Mouse (Mus musculus): Measurements from ENCODE around the gene Olfr1443. TPM values are rescaled to one million over a fixed set of nuclear protein-coding genes. Genes with fewer than 3 reads are reported as not detected.

Olfr1443 gene
- total RNA-seq, 2 experiments from 2014 or later: not detected

DNA sequence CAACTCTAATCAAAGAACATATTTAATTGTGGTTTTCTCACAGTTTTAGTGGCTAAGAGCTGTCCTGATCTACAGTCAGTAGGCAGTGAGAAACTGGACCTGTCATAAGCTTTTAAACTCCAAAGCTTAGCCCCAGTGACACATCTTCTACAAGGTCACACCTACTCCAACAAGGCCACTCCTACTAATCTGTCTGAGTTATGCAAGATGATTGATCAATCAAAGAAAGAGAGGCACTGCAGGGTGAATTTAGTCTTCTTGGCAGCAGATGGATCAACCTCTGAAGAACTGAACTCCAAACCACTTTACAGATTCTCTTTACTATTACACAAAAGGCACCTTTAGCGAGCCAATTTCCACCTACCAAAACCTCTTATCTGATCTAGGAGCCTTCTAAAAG, 47.9 kb downstream of the Olfr1443 start:
- no peak for ATAC-seq (replicated peaks; ENCODE audit: low FRiP score, poor library complexity, severe bottlenecking)

DNA sequence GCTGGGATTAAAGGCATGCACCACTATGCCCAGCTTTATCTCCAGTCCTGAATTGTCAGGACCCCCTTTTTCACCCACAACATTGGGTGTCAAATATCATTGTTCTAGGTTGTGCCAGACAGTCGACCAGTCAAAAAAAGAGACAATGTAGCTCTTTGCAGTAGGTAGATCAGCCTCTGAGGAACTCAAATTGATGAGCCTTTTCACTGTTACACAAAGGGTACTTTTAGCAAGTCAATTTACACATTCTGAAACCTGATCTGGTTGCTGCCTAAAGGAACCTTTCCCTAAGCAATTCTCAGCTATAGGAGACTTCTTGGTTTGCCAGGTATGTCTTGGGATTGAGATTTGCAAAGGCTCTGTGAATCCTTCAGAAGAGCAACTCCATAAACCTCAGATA, 53.1 kb downstream of the Olfr1443 start:
- no peak for ATAC-seq (replicated peaks; ENCODE audit: low FRiP score, poor library complexity, severe bottlenecking)

DNA sequence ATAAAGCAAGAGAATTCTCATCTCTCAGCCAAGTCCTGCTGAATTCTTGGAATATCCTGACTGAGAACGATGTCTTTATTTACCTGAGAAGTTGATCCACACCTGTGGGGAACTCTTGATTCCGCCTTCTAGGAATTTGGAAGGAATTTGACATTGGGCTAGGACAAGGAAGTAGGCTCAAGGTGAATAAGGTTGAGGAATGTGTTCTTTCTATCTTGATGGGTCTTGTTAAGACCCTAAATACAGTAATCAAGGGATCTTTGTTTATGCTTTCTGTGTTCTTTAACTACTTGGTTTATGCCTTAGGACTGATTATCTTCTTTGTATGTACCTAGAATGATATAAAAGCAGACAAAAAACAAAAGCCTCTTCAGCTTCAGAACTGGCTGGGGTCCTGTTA, 54.0 kb downstream of the Olfr1443 start:
- ATAC-seq (replicated peaks; ENCODE audit: low FRiP score, poor library complexity, severe bottlenecking): no peak

Other genes starting within 250 kb of the Olfr1443 start
- 61.6 and 71.0 TPM in 2 replicates for gene Mpeg1, start 217.3 kb upstream of the Olfr1443 start, total RNA-seq (2015; ENCODE audit: low replicate concordance)
- 23.0 and 36.1 TPM in 2 replicates for gene Mpeg1, start 217.3 kb upstream of the Olfr1443 start, total RNA-seq (2017; ENCODE audit: low replicate concordance)
- 5.8 and 7.1 TPM in 2 replicates for gene Dtx4, start 176.7 kb upstream of the Olfr1443 start, total RNA-seq (2015; ENCODE audit: low replicate concordance)
- gene Dtx4, start 176.7 kb upstream of the Olfr1443 start, total RNA-seq (2017; ENCODE audit: low replicate concordance): 1.2 and 2.6 TPM in 2 replicates
- gene Fam111a, start 132.4 kb upstream of the Olfr1443 start, total RNA-seq (2015; ENCODE audit: low replicate concordance): 154 and 179 TPM in 2 replicates
- gene Fam111a, start 132.4 kb upstream of the Olfr1443 start, total RNA-seq (2017; ENCODE audit: low replicate concordance): 182 and 186 TPM in 2 replicates
- gene Gm4952, start 78.1 kb upstream of the Olfr1443 start, total RNA-seq (2015; ENCODE audit: low replicate concordance): not detected in 2 replicates
- not detected in 2 replicates for gene Gm4952, start 78.1 kb upstream of the Olfr1443 start, total RNA-seq (2017; ENCODE audit: low replicate concordance)
- gene Glyat, start 44.8 kb upstream of the Olfr1443 start, total RNA-seq (2015; ENCODE audit: low replicate concordance): not detected in 2 replicates
- gene Glyat, start 44.8 kb upstream of the Olfr1443 start, total RNA-seq (2017; ENCODE audit: low replicate concordance): 5.3 TPM in 1 of 2 replicates, not detected in the other
- gene Olfr1442, start 7.7 kb upstream of the Olfr1443 start, total RNA-seq (2015; ENCODE audit: low replicate concordance): not detected in 2 replicates
- 0.23 TPM in 1 of 2 replicates, not detected in the other for gene Olfr1442, start 7.7 kb upstream of the Olfr1443 start, total RNA-seq (2017; ENCODE audit: low replicate concordance)
- gene Keg1, start 17.7 kb downstream of the Olfr1443 start, total RNA-seq (2015; ENCODE audit: low replicate concordance): not detected in 2 replicates
- not detected in 2 replicates for gene Keg1, start 17.7 kb downstream of the Olfr1443 start, total RNA-seq (2017; ENCODE audit: low replicate concordance)
- gene Cntf, start 87.5 kb downstream of the Olfr1443 start, total RNA-seq (2015; ENCODE audit: low replicate concordance): 6.7 and 20.2 TPM in 2 replicates
- 3.6 and 5.0 TPM in 2 replicates for gene Cntf, start 87.5 kb downstream of the Olfr1443 start, total RNA-seq (2017; ENCODE audit: low replicate concordance)
- gene Zfp91, start 118.0 kb downstream of the Olfr1443 start, total RNA-seq (2015; ENCODE audit: low replicate concordance): 101 and 140 TPM in 2 replicates
- gene Zfp91, start 118.0 kb downstream of the Olfr1443 start, total RNA-seq (2017; ENCODE audit: low replicate concordance): 140 and 154 TPM in 2 replicates
- gene Lpxn, start 118.1 kb downstream of the Olfr1443 start, total RNA-seq (2015; ENCODE audit: low replicate concordance): 0.84 and 2.9 TPM in 2 replicates
- gene Lpxn, start 118.1 kb downstream of the Olfr1443 start, total RNA-seq (2017; ENCODE audit: low replicate concordance): 1.3 and 3.2 TPM in 2 replicates
- not detected in 2 replicates for gene Gm5244, start 168.6 kb downstream of the Olfr1443 start, total RNA-seq (2015; ENCODE audit: low replicate concordance)
- not detected in 2 replicates for gene Gm5244, start 168.6 kb downstream of the Olfr1443 start, total RNA-seq (2017; ENCODE audit: low replicate concordance)
- not detected in 2 replicates for gene Olfr1444, start 179.2 kb downstream of the Olfr1443 start, total RNA-seq (2015; ENCODE audit: low replicate concordance)
- not detected in 2 replicates for gene Olfr1444, start 179.2 kb downstream of the Olfr1443 start, total RNA-seq (2017; ENCODE audit: low replicate concordance)
- not detected in 2 replicates for gene Olfr1445, start 205.7 kb downstream of the Olfr1443 start, total RNA-seq (2015; ENCODE audit: low replicate concordance)
- not detected in 2 replicates for gene Olfr1445, start 205.7 kb downstream of the Olfr1443 start, total RNA-seq (2017; ENCODE audit: low replicate concordance)
- not detected in 2 replicates for gene Olfr1446, start 215.4 kb downstream of the Olfr1443 start, total RNA-seq (2015; ENCODE audit: low replicate concordance)
- gene Olfr1446, start 215.4 kb downstream of the Olfr1443 start, total RNA-seq (2017; ENCODE audit: low replicate concordance): not detected in 2 replicates
- not detected in 2 replicates for gene Olfr1447, start 225.6 kb downstream of the Olfr1443 start, total RNA-seq (2015; ENCODE audit: low replicate concordance)
- not detected in 2 replicates for gene Olfr1447, start 225.6 kb downstream of the Olfr1443 start, total RNA-seq (2017; ENCODE audit: low replicate concordance)
- gene Olfr1448, start 246.3 kb downstream of the Olfr1443 start, total RNA-seq (2015; ENCODE audit: low replicate concordance): not detected in 2 replicates
- not detected in 2 replicates for gene Olfr1448, start 246.3 kb downstream of the Olfr1443 start, total RNA-seq (2017; ENCODE audit: low replicate concordance)